Mouse (Mus musculus): ENCODE measurements at regions not wholly inside any gene's neighbourhood (a gene's known extent, or its start where the extent isn't known, plus 50 kb on each side); places are given as distances from the start of the nearest gene placed in this dataset.

GRCm38 (mm10) chr8:89787050-89787905 lies 560.9 kb downstream of the Tox3 start:
- H3K27ac ChIP-seq (ENCODE audit: low read depth) = no peak overlapping the region
- H3K27me3 ChIP-seq (ENCODE audit: control insufficient read depth, insufficient read depth, low read length) = peaks cover 25% of the 10 kb centered on the region; the same call in 1 of the 2 replicates
- H3K4me2 ChIP-seq (ENCODE audit: low read depth, low read length) = no peak overlapping the region
- H3K4me1 ChIP-seq (ENCODE audit: control insufficient read depth, insufficient read depth) = no peaks in the 10 kb centered on the region
- H3K36me3 ChIP-seq (replicated peaks; ENCODE audit: control insufficient read depth, insufficient read depth, low read length) = no peaks in the 10 kb centered on the region
- no peak for TF ChIP-seq EP300 (IDR thresholded peaks at IDR 0.05; ENCODE audit: low read depth)
- ATAC-seq (ENCODE audit: insufficient read depth, low read depth) (no peak), DNase-seq (ENCODE audit: low spot score) (no peak)
- 69% methylated on average over 17 of the region's 17 CpGs for WGBS
- no peaks in the 10 kb centered on the region for H3K9me3 ChIP-seq (replicated peaks; ENCODE audit: control insufficient read depth, low read length)
- no peak overlapping the region for H3K4me3 ChIP-seq (ENCODE audit: low read depth, low read length)
- no peak overlapping the region for H3K9ac ChIP-seq (replicated peaks; ENCODE audit: low read depth, low read length)

DNA sequence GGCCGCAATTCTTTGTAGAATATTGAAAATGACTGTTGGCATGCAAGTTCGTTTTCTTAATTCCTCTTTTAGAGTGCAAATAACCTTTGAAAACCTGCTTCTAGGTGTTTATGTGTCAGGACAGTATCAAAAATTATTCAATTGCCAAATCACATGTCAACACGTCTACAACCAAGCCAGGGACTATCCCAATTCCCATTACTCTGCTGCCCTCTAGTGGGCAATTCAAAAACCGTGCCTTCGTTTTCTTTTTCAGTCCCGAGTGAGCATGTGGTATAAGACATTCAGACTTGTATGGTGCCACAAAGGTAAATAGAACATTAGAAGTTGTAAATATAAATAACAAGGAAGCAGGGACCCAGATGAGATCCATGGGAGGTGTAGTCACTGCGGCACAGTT lies 563.1 kb downstream of the Tox3 start:
- H3K9ac ChIP-seq (replicated peaks; ENCODE audit: low read depth, low read length) = no peak overlapping the region
- no peak overlapping the region for H3K4me3 ChIP-seq (ENCODE audit: low read depth, low read length)
- WGBS = 17% methylated on average over 7 of the region's 7 CpGs
- H3K4me2 ChIP-seq (ENCODE audit: low read depth, low read length) = no peak overlapping the region
- no peaks in the 10 kb centered on the region for H3K4me1 ChIP-seq (ENCODE audit: control insufficient read depth, insufficient read depth)
- ATAC-seq (ENCODE audit: insufficient read depth, low read depth) (peak; percentile 41; the same call in 1 of the 2 replicates), DNase-seq (ENCODE audit: low spot score) (peak; percentile 63)
- no peak overlapping the region for H3K27ac ChIP-seq (ENCODE audit: low read depth)
- TF ChIP-seq EP300 (IDR thresholded peaks at IDR 0.05; ENCODE audit: low read depth) = no peak
- TF ChIP-seq CTCF (IDR thresholded peaks at IDR 0.05; ENCODE audit: low read depth) = peak; percentile 88
- peaks cover 36% of the 10 kb centered on the region for H3K27me3 ChIP-seq (ENCODE audit: control insufficient read depth, insufficient read depth, low read length)
- H3K9me3 ChIP-seq (replicated peaks; ENCODE audit: control insufficient read depth, low read length) = no peaks in the 10 kb centered on the region
- no peaks in the 10 kb centered on the region for H3K36me3 ChIP-seq (replicated peaks; ENCODE audit: control insufficient read depth, insufficient read depth, low read length)

DNA sequence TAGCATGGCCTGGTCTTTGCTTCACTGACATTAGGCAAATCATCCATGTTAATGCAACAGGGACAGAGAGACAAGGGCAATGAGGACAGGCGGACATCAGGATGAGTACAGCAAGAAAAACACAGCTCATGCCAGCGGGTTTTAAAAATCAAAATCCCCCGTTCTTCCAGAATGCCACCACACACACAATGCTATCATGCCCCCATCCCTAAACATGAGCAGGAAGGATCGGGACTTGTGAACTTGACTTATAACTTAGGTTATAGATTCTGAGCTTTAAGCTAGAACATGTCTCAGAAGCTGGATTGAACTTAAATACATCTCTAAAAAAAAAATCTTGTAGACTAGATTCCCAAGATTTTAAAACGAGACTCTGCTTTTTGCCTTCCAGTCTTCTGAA lies 564.8 kb downstream of the Tox3 start:
- Histone ChIP-seq H3K9ac (replicated peaks; ENCODE audit: low read depth, low read length) (no peak overlapping the region), H3K4me1 (ENCODE audit: control insufficient read depth, insufficient read depth) (no peaks in the 10 kb centered on the region), H3K4me2 (ENCODE audit: low read depth, low read length) (no peak overlapping the region), H3K27ac (ENCODE audit: low read depth) (no peak overlapping the region), H3K27me3 (ENCODE audit: control insufficient read depth, insufficient read depth, low read length) (peaks cover 36% of the 10 kb centered on the region), H3K4me3 (ENCODE audit: low read depth, low read length) (no peak overlapping the region), H3K36me3 (replicated peaks; ENCODE audit: control insufficient read depth, insufficient read depth, low read length) (no peaks in the 10 kb centered on the region), H3K9me3 (replicated peaks; ENCODE audit: control insufficient read depth, low read length) (no peaks in the 10 kb centered on the region)
- WGBS = 76% methylated on average over 5 of the region's 5 CpGs
- DNase-seq (ENCODE audit: low spot score) = no peak
- no peak for ATAC-seq (ENCODE audit: insufficient read depth, low read depth)
- TF ChIP-seq CTCF (IDR thresholded peaks at IDR 0.05; ENCODE audit: low read depth) (no peak), EP300 (IDR thresholded peaks at IDR 0.05; ENCODE audit: low read depth) (no peak)

- Histone ChIP-seq H3K4me1 (ENCODE audit: control insufficient read depth, insufficient read depth) (no peaks in the 10 kb centered on the region), H3K36me3 (replicated peaks; ENCODE audit: control insufficient read depth, insufficient read depth, low read length) (no peaks in the 10 kb centered on the region), H3K27ac (ENCODE audit: low read depth) (no peak overlapping the region), H3K9ac (replicated peaks; ENCODE audit: low read depth, low read length) (no peak overlapping the region), H3K4me3 (ENCODE audit: low read depth, low read length) (no peak overlapping the region), H3K9me3 (replicated peaks; ENCODE audit: control insufficient read depth, low read length) (no peaks in the 10 kb centered on the region), H3K27me3 (ENCODE audit: control insufficient read depth, insufficient read depth, low read length) (no peaks in the 10 kb centered on the region), H3K4me2 (ENCODE audit: low read depth, low read length) (no peak overlapping the region)
- DNase-seq (ENCODE audit: low spot score) (no peak), ATAC-seq (ENCODE audit: insufficient read depth, low read depth) (no peak)
- TF ChIP-seq CTCF (IDR thresholded peaks at IDR 0.05; ENCODE audit: low read depth) (no peak), EP300 (IDR thresholded peaks at IDR 0.05; ENCODE audit: low read depth) (no peak)
- WGBS = 28% methylated on average over 4 of the region's 4 CpGs
Measured at GRCm38 (mm10) chr8:89766387-89766786, 581.8 kb downstream of the Tox3 start.

DNA sequence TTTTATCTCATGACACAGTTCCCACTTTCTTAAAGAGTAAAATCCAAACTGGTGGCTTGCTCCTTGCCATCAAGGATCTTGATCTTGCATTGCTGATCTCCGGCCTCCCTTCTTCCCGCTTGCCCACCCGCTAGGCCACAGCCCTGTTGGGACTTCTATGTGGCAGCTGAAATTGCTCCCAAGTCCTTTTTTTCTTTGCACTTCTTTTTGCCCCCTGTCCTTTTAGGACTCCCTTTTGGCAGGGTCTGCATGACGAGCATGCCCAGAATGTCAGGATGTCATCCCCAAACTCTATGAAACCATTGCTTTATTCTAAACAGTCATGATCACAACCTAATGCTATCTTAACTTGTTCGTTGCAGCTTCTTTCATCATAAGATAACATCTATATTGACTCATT lies 588.6 kb downstream of the Tox3 start:
- Histone ChIP-seq H3K4me2 (ENCODE audit: low read depth, low read length) (no peak overlapping the region), H3K9ac (replicated peaks; ENCODE audit: low read depth, low read length) (no peak overlapping the region), H3K4me3 (ENCODE audit: low read depth, low read length) (no peak overlapping the region), H3K9me3 (replicated peaks; ENCODE audit: control insufficient read depth, low read length) (no peaks in the 10 kb centered on the region), H3K36me3 (replicated peaks; ENCODE audit: control insufficient read depth, insufficient read depth, low read length) (no peaks in the 10 kb centered on the region), H3K27me3 (ENCODE audit: control insufficient read depth, insufficient read depth, low read length) (no peaks in the 10 kb centered on the region), H3K27ac (ENCODE audit: low read depth) (no peak overlapping the region), H3K4me1 (ENCODE audit: control insufficient read depth, insufficient read depth) (no peaks in the 10 kb centered on the region)
- WGBS = 81% methylated on average over 5 of the region's 5 CpGs
- ATAC-seq (ENCODE audit: insufficient read depth, low read depth) (no peak), DNase-seq (ENCODE audit: low spot score) (no peak)
- no peak for TF ChIP-seq EP300 (IDR thresholded peaks at IDR 0.05; ENCODE audit: low read depth)
- TF ChIP-seq CTCF (IDR thresholded peaks at IDR 0.05; ENCODE audit: low read depth) = no peak

DNA sequence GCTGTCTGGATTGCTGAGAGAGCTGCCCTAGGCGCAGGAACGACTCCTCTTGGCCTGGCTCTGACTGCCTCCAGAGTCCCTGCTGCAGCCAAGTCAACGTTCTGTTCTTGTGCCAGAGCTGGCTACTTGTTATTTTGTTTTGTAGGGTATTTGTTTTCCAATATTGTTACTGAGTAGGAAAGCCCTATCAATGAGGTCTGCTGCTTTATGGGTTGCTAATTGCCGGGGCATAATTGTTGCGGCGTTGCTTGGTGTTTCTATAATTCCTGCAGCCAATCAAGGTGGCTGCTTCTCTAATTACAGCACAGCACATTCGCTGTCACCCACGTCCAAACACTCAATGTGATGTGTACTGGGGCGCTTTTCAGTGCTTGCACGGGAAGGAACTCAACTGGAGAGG lies 589.4 kb downstream of the Tox3 start:
- no peak for TF ChIP-seq EP300 (IDR thresholded peaks at IDR 0.05; ENCODE audit: low read depth)
- no peak for TF ChIP-seq CTCF (IDR thresholded peaks at IDR 0.05; ENCODE audit: low read depth)
- no peak for ATAC-seq (ENCODE audit: insufficient read depth, low read depth)

More for the DNA sequence above, 589.4 kb downstream of the Tox3 start:
- no peaks in the 10 kb centered on the region for H3K27me3 ChIP-seq (ENCODE audit: control insufficient read depth, insufficient read depth, low read length)
- WGBS = 66% methylated on average over 10 of the region's 10 CpGs
- DNase-seq (ENCODE audit: low spot score) = no peak
- H3K9ac ChIP-seq (replicated peaks; ENCODE audit: low read depth, low read length) = no peak overlapping the region
- no peak overlapping the region for H3K4me2 ChIP-seq (ENCODE audit: low read depth, low read length)
- no peak overlapping the region for H3K27ac ChIP-seq (ENCODE audit: low read depth)
- no peaks in the 10 kb centered on the region for H3K36me3 ChIP-seq (replicated peaks; ENCODE audit: control insufficient read depth, insufficient read depth, low read length)
- no peaks in the 10 kb centered on the region for H3K4me1 ChIP-seq (ENCODE audit: control insufficient read depth, insufficient read depth)
- H3K9me3 ChIP-seq (replicated peaks; ENCODE audit: control insufficient read depth, low read length) = no peaks in the 10 kb centered on the region
- no peak overlapping the region for H3K4me3 ChIP-seq (ENCODE audit: low read depth, low read length)

All from heart, postnatal 0 days (tissue).